Mouse (Mus musculus): ENCODE results near the gene Cdh15. TPM values are rescaled to one million over a fixed set of nuclear protein-coding genes. Genes with fewer than 3 reads are reported as not detected.

Gene Cdh15
- polyA plus RNA-seq (2014; fragmentation: Nextera tagmentation; extraction: Ambion mirVana): 0.69 and 1.4 TPM in 2 replicates

DNA sequence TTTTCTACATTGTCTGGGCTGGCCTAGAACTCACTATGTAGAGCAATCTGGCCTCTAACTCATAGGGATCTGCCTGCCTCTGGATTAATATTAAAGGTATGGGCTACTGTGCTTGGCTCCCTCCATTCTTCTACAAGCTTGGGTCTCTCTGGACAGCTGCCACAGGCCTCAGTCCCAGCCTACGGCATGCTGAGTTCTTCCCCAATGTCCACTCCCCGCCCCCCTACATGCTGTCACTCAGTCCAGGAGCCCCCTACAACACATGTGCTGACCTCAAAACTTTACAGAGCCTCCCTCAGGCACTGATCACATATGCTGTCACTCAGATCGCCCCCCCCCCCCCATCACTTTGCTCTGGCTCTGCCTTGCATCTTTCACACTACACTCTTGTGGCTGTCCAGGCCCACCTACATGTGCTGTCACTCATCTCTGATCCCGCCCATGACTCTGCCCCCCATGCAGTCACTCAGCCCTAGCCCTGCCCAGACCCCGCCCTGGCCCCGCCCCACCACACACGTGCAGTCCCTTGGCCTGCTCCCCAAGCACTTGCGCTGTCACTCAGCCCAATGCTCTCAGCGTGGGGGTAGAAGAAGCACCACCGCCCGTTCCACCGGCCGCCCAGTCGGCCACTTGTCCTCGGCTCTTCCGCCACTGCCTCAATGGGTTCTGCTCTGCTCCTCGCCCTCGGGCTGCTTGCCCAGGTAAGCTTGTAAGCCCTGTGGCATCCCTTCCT, at the start of gene Cdh15:
Gene Cdh15 (plus strand): TSS at position 138 of the 733 bp plus-strand sequence.
- Histone ChIP-seq H3K27ac (ENCODE audit: low read depth, low read length) (no peak within 1 kb of the TSS), H3K4me2 (ENCODE audit: low read length) (no peak within 1 kb of the TSS; the same call in 1 of the 2 replicates), H3K4me1 (ENCODE audit: control insufficient read depth, insufficient read depth, low read length) (0 out of 2 replicates have a peak, but pooled peaks cover 3% of the 10 kb centered on the region), H3K9me3 (replicated peaks; ENCODE audit: control insufficient read depth, low read length) (no peaks in the 10 kb centered on the region), H3K27me3 (replicated peaks; ENCODE audit: control insufficient read depth, insufficient read depth, low read length) (no peaks in the 10 kb centered on the region), H3K4me3 (ENCODE audit: low read depth, low read length) (no peak within 1 kb of the TSS), H3K9ac (ENCODE audit: low read length) (no peak within 1 kb of the TSS), H3K36me3 (ENCODE audit: control insufficient read depth, insufficient read depth, low read length) (no peaks in the 10 kb centered on the region)
- 12% methylated on average over 18 of the region's 18 CpGs for WGBS
- ATAC-seq (peak; percentile 88), DNase-seq (ENCODE audit: low spot score) (peak; percentile 62)

DNA sequence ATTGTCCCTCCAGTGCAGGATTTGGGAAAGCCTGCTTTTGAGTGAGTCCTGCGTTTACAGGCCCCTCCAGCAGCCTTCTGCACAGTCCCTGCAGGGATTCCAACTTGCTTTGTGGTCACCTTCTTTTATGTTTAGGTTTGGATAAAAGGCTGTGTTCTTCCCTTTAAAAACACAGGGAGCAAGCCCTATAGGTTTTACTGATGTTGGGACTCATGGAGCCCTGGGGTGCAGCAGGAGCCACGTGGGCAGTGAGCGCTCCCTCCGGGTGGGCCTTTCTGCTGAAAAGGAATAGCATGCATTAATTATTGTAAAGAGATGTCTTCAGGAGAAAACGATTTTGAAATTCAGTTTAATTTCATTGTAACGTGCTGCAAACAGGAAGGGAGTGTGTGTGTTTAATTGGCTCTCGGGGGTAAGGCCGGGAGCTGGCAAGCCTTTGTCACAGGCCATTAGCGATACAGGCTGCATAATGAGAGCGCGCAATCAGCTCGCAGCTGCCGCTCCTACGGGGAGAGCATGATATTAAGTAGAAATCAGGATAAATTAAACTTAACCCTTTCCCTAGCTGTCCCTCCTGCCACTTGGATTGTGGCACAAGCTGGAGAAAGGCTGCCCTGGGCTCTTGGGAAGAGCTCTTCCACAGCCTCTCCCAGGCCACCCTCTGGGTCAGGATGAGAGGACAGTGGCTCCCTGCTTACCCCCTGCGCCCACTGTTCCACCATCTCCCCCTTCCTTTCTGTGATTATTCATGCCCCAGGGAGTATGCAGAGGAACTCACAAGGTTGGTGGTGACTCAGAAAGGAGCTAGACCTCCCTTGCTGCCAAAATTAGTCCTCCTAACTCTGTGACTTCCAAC, 43.6 kb upstream of the Cdh15 start:
- DNase-seq (ENCODE audit: low spot score): peak; percentile 97
- no peaks in the 10 kb centered on the region; the same call in none of the 2 replicates for H3K27me3 ChIP-seq (replicated peaks; ENCODE audit: control insufficient read depth, insufficient read depth, low read length)

DNA sequence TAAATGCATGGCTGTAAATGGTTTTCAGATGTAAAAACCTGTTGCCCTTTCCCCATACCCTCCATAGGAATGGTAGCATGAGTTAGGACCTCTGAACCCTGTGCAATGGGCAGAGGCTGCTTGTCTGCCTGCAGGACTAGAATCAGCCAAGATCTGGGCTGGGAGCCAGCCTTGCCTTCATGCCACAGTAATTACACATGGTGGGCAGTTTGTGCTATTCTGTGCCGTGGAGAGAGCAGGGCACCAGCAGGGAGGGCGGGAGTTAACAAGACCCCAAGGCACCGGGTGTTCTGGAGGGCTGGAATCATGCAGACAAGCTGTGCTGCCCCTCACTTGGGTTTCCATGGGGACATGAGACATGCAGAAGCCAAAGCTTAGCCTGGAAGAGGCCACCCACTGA, 42.4 kb upstream of the Cdh15 start:
- no peaks in the 10 kb centered on the region; the same call in none of the 2 replicates for H3K27me3 ChIP-seq (replicated peaks; ENCODE audit: control insufficient read depth, insufficient read depth, low read length)
- H3K4me3 ChIP-seq (ENCODE audit: low read depth, low read length): no peak overlapping the region

More for the DNA sequence above, 43.6 kb upstream of the Cdh15 start:
- H3K4me2 ChIP-seq (ENCODE audit: low read length): peak overlapping the region; percentile 23
- H3K36me3 ChIP-seq (ENCODE audit: control insufficient read depth, insufficient read depth, low read length): no peaks in the 10 kb centered on the region
- H3K4me1 ChIP-seq (ENCODE audit: control insufficient read depth, insufficient read depth, low read length): peaks cover 53% of the 10 kb centered on the region
- no peak overlapping the region for H3K4me3 ChIP-seq (ENCODE audit: low read depth, low read length)
- 3% methylated on average over 15 of the region's 15 CpGs for WGBS
- H3K27ac ChIP-seq (ENCODE audit: low read depth, low read length): peak overlapping the region; percentile 93
- ATAC-seq: peak; percentile 94
- H3K9ac ChIP-seq (ENCODE audit: low read length): peak overlapping the region; percentile 22; the same call in 1 of the 2 replicates
- H3K9me3 ChIP-seq (replicated peaks; ENCODE audit: control insufficient read depth, low read length): no peaks in the 10 kb centered on the region

DNA sequence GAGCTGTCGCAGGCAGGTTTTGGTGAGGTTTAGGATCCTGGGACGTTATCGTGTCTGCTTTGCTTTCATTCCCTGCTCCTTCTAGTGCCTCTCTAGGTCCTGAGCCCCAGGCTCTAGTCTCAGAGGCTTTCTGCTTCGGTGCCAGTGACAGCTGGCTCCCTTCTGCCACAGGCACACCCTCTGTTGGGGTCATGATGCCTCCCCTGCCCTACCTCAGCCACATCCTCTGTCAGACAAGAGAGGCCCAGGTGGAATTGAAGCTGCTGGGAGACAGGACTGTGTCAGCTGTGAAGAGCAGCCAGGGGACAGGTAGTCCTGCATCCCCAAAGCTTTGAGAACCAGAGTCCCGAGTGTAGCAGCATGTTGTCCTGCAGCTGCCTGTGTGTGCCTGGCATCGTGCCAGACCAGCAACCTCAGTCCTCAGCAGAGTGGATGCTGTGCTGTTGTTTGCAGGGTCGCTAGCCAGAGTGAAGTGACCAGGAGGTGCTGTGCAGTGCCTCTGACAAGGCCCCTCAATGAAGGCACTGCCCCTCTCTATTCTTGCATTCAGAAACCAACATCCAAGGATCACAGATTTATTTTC, 40.7 kb upstream of the Cdh15 start:
- 36% methylated on average over 7 of the region's 7 CpGs for WGBS
- H3K27ac ChIP-seq (ENCODE audit: low read depth, low read length): peak overlapping the region; percentile 93
- H3K9ac ChIP-seq (ENCODE audit: low read length): peak overlapping the region; percentile 41; the same call in 1 of the 2 replicates
- no peaks in the 10 kb centered on the region for H3K36me3 ChIP-seq (ENCODE audit: control insufficient read depth, insufficient read depth, low read length)
- no peak overlapping the region for H3K4me3 ChIP-seq (ENCODE audit: low read depth, low read length)
- H3K4me1 ChIP-seq (ENCODE audit: control insufficient read depth, insufficient read depth, low read length): peaks cover 53% of the 10 kb centered on the region
- H3K9me3 ChIP-seq (replicated peaks; ENCODE audit: control insufficient read depth, low read length): no peaks in the 10 kb centered on the region
- no peak for ATAC-seq
- no peak overlapping the region for H3K4me2 ChIP-seq (ENCODE audit: low read length)
- DNase-seq (ENCODE audit: low spot score): peak; percentile 65
- no peaks in the 10 kb centered on the region; the same call in none of the 2 replicates for H3K27me3 ChIP-seq (replicated peaks; ENCODE audit: control insufficient read depth, insufficient read depth, low read length)

More for the DNA sequence above, 42.4 kb upstream of the Cdh15 start:
- Histone ChIP-seq H3K9me3 (replicated peaks; ENCODE audit: control insufficient read depth, low read length) (no peaks in the 10 kb centered on the region), H3K4me1 (ENCODE audit: control insufficient read depth, insufficient read depth, low read length) (peaks cover 53% of the 10 kb centered on the region), H3K36me3 (ENCODE audit: control insufficient read depth, insufficient read depth, low read length) (no peaks in the 10 kb centered on the region), H3K9ac (ENCODE audit: low read length) (no peak overlapping the region; the same call in 1 of the 2 replicates), H3K27ac (ENCODE audit: low read depth, low read length) (peak overlapping the region; percentile 93), H3K4me2 (ENCODE audit: low read length) (peak overlapping the region; percentile 7; the same call in 1 of the 2 replicates)
- WGBS: 4% methylated on average over 3 of the region's 3 CpGs
- DNase-seq (ENCODE audit: low spot score) (peak; percentile 89), ATAC-seq (peak; percentile 51)

DNA sequence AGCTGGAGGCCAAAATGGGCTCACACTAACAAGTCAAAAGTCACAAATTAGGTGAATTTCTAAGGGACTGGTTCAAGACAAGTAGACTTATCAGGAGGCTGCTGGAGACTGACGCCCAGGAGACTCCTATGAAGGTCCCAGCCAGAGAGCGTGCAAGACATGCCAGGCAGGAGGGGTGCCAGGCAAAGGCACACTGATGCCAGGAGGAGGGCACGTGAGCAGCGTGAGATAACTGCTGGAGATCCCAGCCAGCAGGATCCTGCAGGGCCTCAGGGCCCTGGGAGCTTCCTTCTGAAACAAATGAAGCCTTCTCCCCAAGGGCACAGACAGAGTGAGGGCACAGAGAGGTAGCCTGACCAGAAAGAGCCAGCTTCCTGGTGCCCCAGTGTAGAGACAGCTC, 39.9 kb upstream of the Cdh15 start:
- WGBS: 67% methylated on average over 4 of the region's 4 CpGs
- peaks cover 51% of the 10 kb centered on the region for H3K4me1 ChIP-seq (ENCODE audit: control insufficient read depth, insufficient read depth, low read length)
- H3K27me3 ChIP-seq (replicated peaks; ENCODE audit: control insufficient read depth, insufficient read depth, low read length): no peaks in the 10 kb centered on the region; the same call in 1 of the 2 replicates
- no peak overlapping the region for H3K4me3 ChIP-seq (ENCODE audit: low read depth, low read length)
- H3K36me3 ChIP-seq (ENCODE audit: control insufficient read depth, insufficient read depth, low read length): no peaks in the 10 kb centered on the region
- H3K9me3 ChIP-seq (replicated peaks; ENCODE audit: control insufficient read depth, low read length): no peaks in the 10 kb centered on the region
- H3K9ac ChIP-seq (ENCODE audit: low read length): no peak overlapping the region; the same call in 1 of the 2 replicates
- H3K4me2 ChIP-seq (ENCODE audit: low read length): no peak overlapping the region
- H3K27ac ChIP-seq (ENCODE audit: low read depth, low read length): peak overlapping the region; percentile 93
- DNase-seq (ENCODE audit: low spot score) (peak; percentile 51), ATAC-seq (no peak)

DNA sequence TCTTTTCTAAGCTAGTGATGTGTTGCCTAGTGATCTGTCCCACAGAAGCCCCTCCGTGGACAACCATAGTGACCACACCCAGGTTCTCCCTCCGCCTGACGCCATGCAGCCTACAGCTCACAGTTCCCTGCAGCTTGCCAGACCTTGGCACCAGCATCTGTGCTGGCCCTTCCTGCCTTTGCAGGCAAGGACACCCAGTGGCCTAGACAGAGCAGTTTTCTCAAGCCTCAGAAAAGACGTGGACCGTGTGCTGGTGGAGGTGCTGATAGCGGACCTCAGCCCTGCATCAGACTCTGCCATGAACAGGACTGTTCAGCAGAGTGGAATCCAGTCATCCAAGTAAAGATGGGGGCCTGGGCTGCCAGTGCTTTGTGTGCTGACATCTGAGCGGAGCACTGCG, 37.4 kb upstream of the Cdh15 start:
- Histone ChIP-seq H3K4me1 (ENCODE audit: control insufficient read depth, insufficient read depth, low read length) (peaks cover 27% of the 10 kb centered on the region), H3K9me3 (replicated peaks; ENCODE audit: control insufficient read depth, low read length) (no peaks in the 10 kb centered on the region), H3K27ac (ENCODE audit: low read depth, low read length) (no peak overlapping the region), H3K9ac (ENCODE audit: low read length) (no peak overlapping the region), H3K4me2 (ENCODE audit: low read length) (no peak overlapping the region), H3K27me3 (replicated peaks; ENCODE audit: control insufficient read depth, insufficient read depth, low read length) (no peaks in the 10 kb centered on the region; the same call in 1 of the 2 replicates), H3K4me3 (ENCODE audit: low read depth, low read length) (no peak overlapping the region), H3K36me3 (ENCODE audit: control insufficient read depth, insufficient read depth, low read length) (0 out of 2 replicates have a peak, but pooled peaks cover 4% of the 10 kb centered on the region)
- 90% methylated on average over 8 of the region's 8 CpGs for WGBS
- ATAC-seq: no peak
- no peak for DNase-seq (ENCODE audit: low spot score)

DNA sequence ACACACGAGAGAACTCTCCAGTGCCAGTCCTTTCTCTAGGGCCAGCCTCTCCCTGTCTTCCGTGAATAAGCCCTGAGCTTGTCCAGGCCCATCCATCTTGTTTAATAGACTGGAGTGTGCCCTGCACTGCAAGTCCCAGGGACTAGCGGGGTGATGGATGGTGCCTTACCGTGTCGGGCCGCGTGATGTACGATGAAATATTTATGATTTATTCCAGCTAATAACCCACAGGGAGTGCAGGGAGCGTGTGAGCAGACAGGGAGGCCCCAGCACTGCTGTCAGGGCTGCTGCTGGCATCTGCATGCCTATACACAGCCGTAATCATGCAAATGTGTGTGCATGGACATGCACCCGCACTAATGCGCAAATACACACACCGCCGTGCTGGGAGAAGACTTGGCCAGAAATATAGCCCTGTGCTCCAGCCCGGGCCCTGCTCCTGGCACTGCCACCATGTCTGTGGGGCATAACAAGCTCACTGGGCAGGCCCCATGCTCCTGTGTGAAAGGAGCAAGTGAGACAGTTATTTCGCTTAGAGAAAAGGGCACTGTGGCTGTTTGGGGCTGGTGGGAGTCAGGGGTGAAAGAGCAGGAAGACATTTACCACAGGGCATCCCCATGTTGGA, 35.8 kb upstream of the Cdh15 start:
- H3K9ac ChIP-seq (ENCODE audit: low read length): peak overlapping the region; percentile 29; the same call in 1 of the 2 replicates
- DNase-seq (ENCODE audit: low spot score) (no peak), ATAC-seq (no peak)
- H3K4me3 ChIP-seq (ENCODE audit: low read depth, low read length): no peak overlapping the region
- 87% methylated on average over 16 of the region's 16 CpGs for WGBS
- peaks cover 11% of the 10 kb centered on the region for H3K4me1 ChIP-seq (ENCODE audit: control insufficient read depth, insufficient read depth, low read length)
- H3K27me3 ChIP-seq (replicated peaks; ENCODE audit: control insufficient read depth, insufficient read depth, low read length): no peaks in the 10 kb centered on the region; the same call in 1 of the 2 replicates
- peak overlapping the region; percentile 27; the same call in 1 of the 2 replicates for H3K27ac ChIP-seq (ENCODE audit: low read depth, low read length)
- H3K36me3 ChIP-seq (ENCODE audit: control insufficient read depth, insufficient read depth, low read length): 0 out of 2 replicates have a peak, but pooled peaks cover 4% of the 10 kb centered on the region
- H3K9me3 ChIP-seq (replicated peaks; ENCODE audit: control insufficient read depth, low read length): no peaks in the 10 kb centered on the region
- H3K4me2 ChIP-seq (ENCODE audit: low read length): no peak overlapping the region
